In the genomic region with DNA sequence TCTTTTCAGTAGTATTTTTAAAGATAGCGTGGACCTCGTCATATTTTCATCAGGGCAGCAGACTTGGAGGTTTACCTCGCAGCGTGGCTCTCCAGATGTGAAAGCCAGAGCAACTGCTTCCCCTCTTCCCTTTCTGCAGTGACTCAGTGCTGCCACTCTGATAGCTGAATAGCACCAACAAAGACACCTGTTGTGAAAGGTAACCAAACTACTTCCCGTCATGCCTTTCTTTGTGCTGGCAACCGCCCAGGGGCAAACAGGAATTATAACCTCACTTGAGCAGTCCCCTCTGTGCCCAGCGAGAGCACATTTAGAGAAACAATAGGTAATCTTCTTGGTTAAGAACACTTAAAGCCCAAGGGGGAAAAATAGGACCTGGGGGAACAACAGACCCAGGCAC, we compare ENCODE assay signal across 9 mouse cellular contexts.
DNase-seq lines count a peak whose midpoint lies in the region; ATAC-seq and TF ChIP-seq lines count a peak whose summit lies in the region.
"Had no signal": no experiment of that assay in that cellular context is flagged by ENCODE, and none has a peak within 500 bp of the region (broad histone marks: within the 10 kb centered on the region; RNA-seq: fewer than 3 reads in every experiment).

No protein-coding gene starts in this region.

- WGBS in embryonic facial prominence, embryonic 13.5 days: 13% methylated on average over 7 of the region's 7 CpGs
- WGBS in small intestine, adult 2 months: 11% methylated on average over 7 of the region's 7 CpGs

- H3K27me3 ChIP-seq in embryonic facial prominence, embryonic 13.5 days: peaks cover 4% of the 10 kb centered on the region; the same call in 1 of the 2 replicates
- no peaks in the 10 kb centered on the region for H3K27me3 ChIP-seq in small intestine, adult 2 months (ENCODE audit: control insufficient read depth, insufficient read depth, low read length)
- H3K27me3 ChIP-seq: limb, embryonic 12.5 days had no signal

- peaks cover 9% of the 10 kb centered on the region; the same call in 1 of the 2 replicates for H3K4me1 ChIP-seq in embryonic facial prominence, embryonic 13.5 days
- peaks cover 12% of the 10 kb centered on the region; the same call in 1 of the 2 replicates for H3K4me1 ChIP-seq in small intestine, adult 2 months (ENCODE audit: control insufficient read depth, insufficient read depth, insufficient read length, low read length)

- no peak for TF ChIP-seq CTCF in small intestine, adult 2 months (IDR thresholded peaks at IDR 0.05; ENCODE audit: extremely low read depth, insufficient read length, insufficient replicate concordance, low read depth, low read length)

- DNase-seq in heart, adult 11 months: peak; percentile 88
- no peak for DNase-seq in heart, postnatal 10 days
- DNase-seq in liver: peak; percentile 10
- no peak for DNase-seq in cerebellum, adult 9-11 months
- no peak for DNase-seq in layer of hippocampus, postnatal 10 days (ENCODE audit: low spot score in 2 of 2)
- DNase-seq in embryo, embryonic 11 days: no peak

- H3K4me3 ChIP-seq in embryonic facial prominence, embryonic 13.5 days: no peak overlapping the region
- H3K4me3 ChIP-seq in small intestine, adult 2 months (ENCODE audit: low read depth, low read length): 0 out of 2 replicates have a peak overlapping the region, but pooled peaks have one; percentile 1
- H3K4me3 ChIP-seq: limb, embryonic 12.5 days had no signal

- intact Hi-C loops in heart, postnatal 10 days (cut with DNase I): no loop called here

- H3K27ac ChIP-seq in embryonic facial prominence, embryonic 13.5 days: no peak overlapping the region
- peak overlapping the region; percentile 76 for H3K27ac ChIP-seq in small intestine, adult 2 months (ENCODE audit: insufficient read depth, low read depth, low read length)
- H3K27ac ChIP-seq: limb, embryonic 12.5 days had no signal

- H3K36me3 ChIP-seq in embryonic facial prominence, embryonic 13.5 days: no peaks in the 10 kb centered on the region
- no peaks in the 10 kb centered on the region for H3K36me3 ChIP-seq in small intestine, adult 2 months (ENCODE audit: control insufficient read depth, insufficient read depth, low read length)
- H3K36me3 ChIP-seq: limb, embryonic 12.5 days had no signal

- H3K9ac ChIP-seq in embryonic facial prominence, embryonic 13.5 days: no peak overlapping the region
- H3K9ac ChIP-seq: limb, embryonic 12.5 days had no signal

- peak overlapping the region; percentile 32 for H3K4me2 ChIP-seq in embryonic facial prominence, embryonic 13.5 days
- H3K4me2 ChIP-seq: limb, embryonic 12.5 days had no signal

- no peaks in the 10 kb centered on the region for H3K9me3 ChIP-seq in embryonic facial prominence, embryonic 13.5 days
- H3K9me3 ChIP-seq: limb, embryonic 12.5 days had no signal

- no peak for ATAC-seq in embryonic facial prominence, embryonic 13.5 days (ENCODE audit: insufficient number of reproducible peaks, insufficient read depth, low FRiP score, low TSS enrichment, low read depth)

- peak; percentile 48; the same call in 1 of the 2 replicates for TF ChIP-seq POLR2A in small intestine, adult 2 months (IDR thresholded peaks at IDR 0.05; ENCODE audit: low read depth, low read length)

Comparison
In these comparisons a context has a peak if more than half of its experiments do, and no peak if none do; other contexts are left out.
1. DNase-seq: peak in heart, adult 11 months (single experiment) and liver (single experiment); none in heart, postnatal 10 days (0 of 2), cerebellum, adult 9-11 months (single experiment), layer of hippocampus, postnatal 10 days (0 of 2) and embryo, embryonic 11 days (single experiment).